Mouse (Mus musculus): ENCODE measurements around the gene Nup43. TPM values are rescaled to one million over a fixed set of nuclear protein-coding genes. Genes with fewer than 3 reads are reported as not detected.

The Nup43 gene
- polyA plus RNA-seq, 1 experiment = 15.4 TPM

GRCm38 (mm10) chr10:7695286-7695685 lies 28.0 kb downstream of the Nup43 start:
- TF ChIP-seq POLR2A (IDR thresholded peaks at IDR 0.05; ENCODE audit: insufficient read length, low read depth) = no peak
- TF ChIP-seq SRF (IDR thresholded peaks at IDR 0.05; ENCODE audit: control insufficient read depth, insufficient read length, low read depth) = no peak
- TF ChIP-seq MAX (IDR thresholded peaks at IDR 0.05; ENCODE audit: low read depth) = no peak
- no peak overlapping the region for H3ac ChIP-seq (ENCODE audit: control insufficient read depth, insufficient read length)

GRCm38 (mm10) chr10:7700120-7700519 lies 32.8 kb downstream of the Nup43 start:
- H3K79me2 ChIP-seq (ENCODE audit: control insufficient read depth, insufficient read depth) = no peaks in the 10 kb centered on the region
- H3K4me3 ChIP-seq = no peak overlapping the region
- no peak for TF ChIP-seq MAX (IDR thresholded peaks at IDR 0.05; ENCODE audit: low read depth)
- no peak for TF ChIP-seq POLR2A (IDR thresholded peaks at IDR 0.05; ENCODE audit: insufficient read length, low read depth)
- no peak for TF ChIP-seq USF1 (IDR thresholded peaks at IDR 0.05; ENCODE audit: low read depth)
- TF ChIP-seq SRF (IDR thresholded peaks at IDR 0.05; ENCODE audit: control insufficient read depth, insufficient read length, low read depth) = no peak
- H3ac ChIP-seq (ENCODE audit: control insufficient read depth, insufficient read length) = no peak overlapping the region
- peaks cover 49% of the 10 kb centered on the region for H3K36me3 ChIP-seq (ENCODE audit: control insufficient read depth, insufficient read depth)
- H3K4me2 ChIP-seq (ENCODE audit: low read depth) = no peak overlapping the region
- no peaks in the 10 kb centered on the region for H3K27me3 ChIP-seq (ENCODE audit: control insufficient read depth, insufficient read depth, insufficient read length)

More at GRCm38 (mm10) chr10:7695286-7695685, 28.0 kb downstream of the Nup43 start:
- Histone ChIP-seq H3K4me3 (no peak overlapping the region), H3K4me2 (ENCODE audit: low read depth) (no peak overlapping the region), H3K27me3 (ENCODE audit: control insufficient read depth, insufficient read depth, insufficient read length) (no peaks in the 10 kb centered on the region), H3K36me3 (ENCODE audit: control insufficient read depth, insufficient read depth) (peaks cover 48% of the 10 kb centered on the region), H3K79me2 (ENCODE audit: control insufficient read depth, insufficient read depth) (peaks cover 32% of the 10 kb centered on the region)

GRCm38 (mm10) chr10:7702586-7702985 lies 35.3 kb downstream of the Nup43 start:
- Histone ChIP-seq H3K4me3 (no peak overlapping the region), H3K36me3 (ENCODE audit: control insufficient read depth, insufficient read depth) (peaks cover 63% of the 10 kb centered on the region), H3ac (ENCODE audit: control insufficient read depth, insufficient read length) (no peak overlapping the region), H3K27me3 (ENCODE audit: control insufficient read depth, insufficient read depth, insufficient read length) (no peaks in the 10 kb centered on the region), H3K79me2 (ENCODE audit: control insufficient read depth, insufficient read depth) (no peaks in the 10 kb centered on the region), H3K4me2 (ENCODE audit: low read depth) (no peak overlapping the region)
- TF ChIP-seq POLR2AphosphoS2 (IDR thresholded peaks at IDR 0.05; ENCODE audit: insufficient read length, low read depth) = no peak
- no peak for TF ChIP-seq USF1 (IDR thresholded peaks at IDR 0.05; ENCODE audit: low read depth)

- H3K4me3 ChIP-seq = no peak overlapping the region
- no peak for TF ChIP-seq SRF (IDR thresholded peaks at IDR 0.05; ENCODE audit: control insufficient read depth, insufficient read length, low read depth)
- TF ChIP-seq TCF3 (IDR thresholded peaks at IDR 0.05; ENCODE audit: insufficient read length, low read depth) = no peak
- H3K36me3 ChIP-seq (ENCODE audit: control insufficient read depth, insufficient read depth) = peaks cover 54% of the 10 kb centered on the region
Observed at GRCm38 (mm10) chr10:7710121-7710520, 42.8 kb downstream of the Nup43 start.

GRCm38 (mm10) chr10:7712506-7712905 lies 45.2 kb downstream of the Nup43 start:
- peaks cover 40% of the 10 kb centered on the region for H3K36me3 ChIP-seq (ENCODE audit: control insufficient read depth, insufficient read depth)
- H3ac ChIP-seq (ENCODE audit: control insufficient read depth, insufficient read length) = no peak overlapping the region
- H3K4me3 ChIP-seq = no peak overlapping the region
- H3K27me3 ChIP-seq (ENCODE audit: control insufficient read depth, insufficient read depth, insufficient read length) = no peaks in the 10 kb centered on the region
- no peaks in the 10 kb centered on the region for H3K79me2 ChIP-seq (ENCODE audit: control insufficient read depth, insufficient read depth)
- TF ChIP-seq MYOD1 (IDR thresholded peaks at IDR 0.05; ENCODE audit: control insufficient read depth in 1 of 3, insufficient read length in 2 of 3, low read depth in 2 of 3) = no peak
- H3K4me2 ChIP-seq (ENCODE audit: low read depth) = no peak overlapping the region

More at GRCm38 (mm10) chr10:7710121-7710520, 42.8 kb downstream of the Nup43 start:
- Histone ChIP-seq H3K27me3 (ENCODE audit: control insufficient read depth, insufficient read depth, insufficient read length) (no peaks in the 10 kb centered on the region), H3K79me2 (ENCODE audit: control insufficient read depth, insufficient read depth) (no peaks in the 10 kb centered on the region), H3ac (ENCODE audit: control insufficient read depth, insufficient read length) (no peak overlapping the region), H3K4me2 (ENCODE audit: low read depth) (no peak overlapping the region)

- H3K27me3 ChIP-seq (ENCODE audit: control insufficient read depth, insufficient read depth, insufficient read length) = no peaks in the 10 kb centered on the region
- peaks cover 29% of the 10 kb centered on the region for H3K36me3 ChIP-seq (ENCODE audit: control insufficient read depth, insufficient read depth)
- H3K4me3 ChIP-seq = no peak overlapping the region
- no peak overlapping the region for H3K4me2 ChIP-seq (ENCODE audit: low read depth)
- TF ChIP-seq USF1 (IDR thresholded peaks at IDR 0.05; ENCODE audit: low read depth) = no peak
- no peak for TF ChIP-seq MYOD1 (IDR thresholded peaks at IDR 0.05; ENCODE audit: control insufficient read depth in 1 of 3, insufficient read length in 2 of 3, low read depth in 2 of 3)
- no peak for TF ChIP-seq SRF (IDR thresholded peaks at IDR 0.05; ENCODE audit: control insufficient read depth, insufficient read length, low read depth)
- TF ChIP-seq MAX (IDR thresholded peaks at IDR 0.05; ENCODE audit: low read depth) = no peak
- H3K79me2 ChIP-seq (ENCODE audit: control insufficient read depth, insufficient read depth) = no peaks in the 10 kb centered on the region
- no peak overlapping the region for H3ac ChIP-seq (ENCODE audit: control insufficient read depth, insufficient read length)
Observed at GRCm38 (mm10) chr10:7715056-7715455, 47.8 kb downstream of the Nup43 start.

- TF ChIP-seq TCF12 (IDR thresholded peaks at IDR 0.05; ENCODE audit: insufficient read depth, poor library complexity, severe bottlenecking) (no peak), E2F4 (IDR thresholded peaks at IDR 0.05; ENCODE audit: insufficient read depth) (no peak), POLR2AphosphoS2 (IDR thresholded peaks at IDR 0.05; ENCODE audit: insufficient read length, low read depth) (peak; percentile 69), POLR2A (IDR thresholded peaks at IDR 0.05; ENCODE audit: insufficient read length, low read depth) (peak; percentile 75), MAX (IDR thresholded peaks at IDR 0.05; ENCODE audit: low read depth) (no peak), MYOD1 (IDR thresholded peaks at IDR 0.05; ENCODE audit: control insufficient read depth in 1 of 3, insufficient read length in 2 of 3, low read depth in 2 of 3) (no peak), REST (IDR thresholded peaks at IDR 0.05; ENCODE audit: insufficient read depth, insufficient read length) (no peak), SRF (IDR thresholded peaks at IDR 0.05; ENCODE audit: control insufficient read depth, insufficient read length, low read depth) (peak; percentile 34), MYOG (IDR thresholded peaks at IDR 0.05; ENCODE audit: control insufficient read depth in 1 of 3, insufficient read depth in 1 of 3, insufficient read length in 2 of 3, low read depth in 2 of 3) (no peak), TCF3 (IDR thresholded peaks at IDR 0.05; ENCODE audit: insufficient read length, low read depth) (no peak)
- peaks cover 48% of the 10 kb centered on the region for H3K79me2 ChIP-seq (ENCODE audit: control insufficient read depth, insufficient read depth)
- H3K36me3 ChIP-seq (ENCODE audit: control insufficient read depth, insufficient read depth) = no peaks in the 10 kb centered on the region
- H3K4me3 ChIP-seq = peak within 1 kb of the TSS; percentile 78
- peak within 1 kb of the TSS; percentile 81 for H3K4me2 ChIP-seq (ENCODE audit: low read depth)
- no peaks in the 10 kb centered on the region for H3K27me3 ChIP-seq (ENCODE audit: control insufficient read depth, insufficient read depth, insufficient read length)
- H3ac ChIP-seq (ENCODE audit: control insufficient read depth, insufficient read length) = peak within 1 kb of the TSS; percentile 12
Observed at GRCm38 (mm10) chr10:7725751-7726500, 58.6 kb downstream of the Nup43 start, which contains the start of gene Katna1. TSS of gene Katna1 (plus strand) at chr10:7726000.
